Mouse (Mus musculus) kidney, adult 11 months (tissue): Measurements from ENCODE around the gene Ikzf1.
A peak's percentile ranks its signal among the peaks of the same experiment; 100 is the strongest.

Experiments used
- DNase-seq: peaks from one replicate; pipeline ENCODE4 v3.0.0; 2022

Ikzf1 gene

GRCm38 (mm10) chr11:11811906-11812480, 127.2 kb downstream of the Ikzf1 start:
- DNase-seq = peak; percentile 62

GRCm38 (mm10) chr11:11815737-11816136, 130.9 kb downstream of the Ikzf1 start:
- no peak for DNase-seq

GRCm38 (mm10) chr11:11818797-11819196, 134.0 kb downstream of the Ikzf1 start:
- DNase-seq = no peak

- no peak for DNase-seq
Measured at GRCm38 (mm10) chr11:11819206-11819605, 134.4 kb downstream of the Ikzf1 start.

DNA sequence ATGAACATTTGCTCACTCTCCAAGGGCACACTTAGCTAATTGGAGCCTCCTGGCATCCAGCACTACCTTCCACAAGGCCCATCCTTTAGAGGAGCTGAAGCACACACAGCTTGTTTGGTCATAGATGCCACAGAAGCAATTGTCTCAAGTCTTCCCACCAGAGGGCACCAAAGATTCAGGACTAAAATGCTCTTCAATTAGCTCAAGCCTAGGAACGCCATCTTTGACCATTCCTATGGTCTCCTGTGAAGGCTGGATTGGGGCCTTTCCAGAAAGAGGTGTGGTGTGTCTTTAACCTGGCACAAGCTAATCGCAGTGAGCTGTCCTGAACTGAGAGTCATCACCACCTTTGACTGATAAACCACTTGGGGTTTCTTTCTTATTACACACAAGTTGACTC, 135.4 kb downstream of the Ikzf1 start:
- peak; percentile 68 for DNase-seq

- DNase-seq = no peak
Measured at GRCm38 (mm10) chr11:11820737-11821136, 135.9 kb downstream of the Ikzf1 start.

DNA sequence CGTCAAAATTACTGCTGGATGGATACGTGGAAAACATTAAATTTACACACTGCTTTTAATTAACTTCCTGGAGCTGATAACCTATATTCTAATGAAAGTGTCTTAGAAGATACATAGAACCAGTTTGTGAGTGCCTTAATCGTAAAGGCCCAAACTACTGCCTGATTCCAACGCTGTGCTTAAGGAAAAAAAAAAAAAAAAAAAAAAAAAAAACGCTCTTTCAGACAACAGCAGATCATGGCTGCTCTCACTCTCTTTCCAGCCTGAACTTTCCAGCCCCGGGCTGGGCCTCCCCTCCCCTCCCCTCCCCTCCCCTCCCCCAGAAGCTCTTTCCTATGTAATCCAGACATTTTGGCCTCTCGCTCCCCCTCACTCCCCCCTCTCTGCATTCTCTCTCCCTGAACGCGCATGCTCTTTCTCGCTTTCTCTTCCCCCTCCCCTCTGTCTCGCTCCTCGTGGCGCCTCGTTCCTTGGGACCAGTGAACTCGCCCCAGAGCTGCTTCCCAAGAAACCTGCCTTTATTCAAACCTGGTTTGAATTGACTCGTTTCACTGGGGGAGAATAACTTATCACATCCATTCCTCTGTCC, 136.7 kb downstream of the Ikzf1 start:
- DNase-seq = no peak
